Mouse (Mus musculus) C2C12 (cell line): ENCODE data around the gene Ipo7. TPM values are rescaled to one million over a fixed set of nuclear protein-coding genes. Genes with fewer than 3 reads are reported as not detected.
"Not testable (repeated sequence)": the region's sequence is repeated elsewhere in the genome, so short reads cannot be mapped to it uniquely, and the experiment has no call there.

Experiments used
- H3K27me3 ChIP-seq: one replicate; pipeline ENCODE4 v1.6.1; 2011; ENCODE audit not compliant: control insufficient read depth, insufficient read depth, insufficient read length
- H3K36me3 ChIP-seq: one replicate; pipeline ENCODE4 v1.6.1; 2011; ENCODE audit not compliant: control insufficient read depth, insufficient read depth
- H3K4me3 ChIP-seq: one replicate; pipeline ENCODE4 v1.5.1; 2011; ENCODE audit warnings: mild to moderate bottlenecking, control low read depth; ENCODE audit not compliant: poor library complexity, insufficient read depth, severe bottlenecking
- H3K79me2 ChIP-seq: one replicate; pipeline ENCODE4 v1.6.1; 2011; ENCODE audit not compliant: control insufficient read depth, insufficient read depth
- H3K79me3 ChIP-seq: one replicate; pipeline ENCODE4 v1.6.1; 2011; ENCODE audit warnings: low read depth, control low read depth
- H3ac ChIP-seq: one replicate; pipeline ENCODE3; 2011; ENCODE audit warnings: low read depth; ENCODE audit not compliant: control insufficient read depth, insufficient read length
- CEBPB ChIP-seq: IDR thresholded peaks from one replicate; pipeline ENCODE4 v1.6.1; 2011; ENCODE audit warnings: low read depth, mild to moderate bottlenecking, control low read depth, moderate library complexity
- CTCF ChIP-seq: IDR thresholded peaks from one replicate; pipeline ENCODE4 v1.5.1; 2011; ENCODE audit not compliant: control insufficient read depth, insufficient read depth, insufficient read length
- FOSL1 ChIP-seq: IDR thresholded peaks from one replicate; pipeline ENCODE4 v1.8.0; 2011; ENCODE audit warnings: mild to moderate bottlenecking, low read length; ENCODE audit not compliant: poor library complexity, insufficient read depth, severe bottlenecking
- MAX ChIP-seq: IDR thresholded peaks from one replicate; pipeline ENCODE4 v1.6.1; 2011; ENCODE audit warnings: mild to moderate bottlenecking, control low read depth
- MYOD1 ChIP-seq: IDR thresholded peaks from one replicate; pipeline ENCODE4 v1.6.1; 2011; ENCODE audit warnings: low read depth; ENCODE audit not compliant: control insufficient read depth, insufficient read length
- MYOG ChIP-seq: IDR thresholded peaks from one replicate; pipeline ENCODE4 v1.6.1; 2011; ENCODE audit not compliant: control insufficient read depth, insufficient read length; ENCODE audit errors: extremely low read depth
- USF1 ChIP-seq: IDR thresholded peaks from one replicate; pipeline ENCODE4 v1.6.1; 2011; ENCODE audit warnings: low read depth, mild to moderate bottlenecking, control low read depth, moderate library complexity
- polyA plus RNA-seq: library from polyadenylated mRNA; unstranded; fragments of >200 nt; fragmentation: generic; extraction: Trizol; gene quantifications from one replicate; pipeline ENCODE4 v1.2.1, GENCODE M21; 2012; ENCODE audit warnings: missing spikeins

The Ipo7 gene
- polyA plus RNA-seq, 1 experiment: 29.1 TPM

DNA sequence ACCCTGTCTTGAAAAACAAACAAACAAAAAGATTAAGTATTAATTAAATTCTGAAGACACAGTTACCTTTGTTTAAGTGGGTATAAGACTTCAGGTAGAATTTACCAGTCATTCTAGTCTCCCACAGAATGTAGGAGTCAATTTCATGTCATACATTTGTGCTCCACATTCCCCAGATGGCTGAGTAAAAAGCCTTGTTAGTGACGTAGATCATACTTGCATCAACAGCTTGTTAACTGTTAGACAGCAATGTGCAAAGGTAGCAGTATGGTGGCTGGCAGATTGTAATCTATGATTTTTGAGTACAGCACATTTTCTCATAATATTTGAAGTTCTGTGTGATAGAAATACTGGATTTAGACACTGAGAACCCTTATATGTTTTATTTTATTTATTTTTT, 10.8 kb downstream of the Ipo7 start:
- H3K79me3 ChIP-seq: peaks cover 94% of the 10 kb centered on the region
- H3ac ChIP-seq: no peak overlapping the region
- TF ChIP-seq MYOD1: no peak
- TF ChIP-seq CTCF: no peak
- no peak for TF ChIP-seq MAX
- TF ChIP-seq USF1: no peak
- TF ChIP-seq FOSL1: no peak
- no peak for TF ChIP-seq MYOG
- peaks cover 100% of the 10 kb centered on the region for H3K79me2 ChIP-seq
- H3K36me3 ChIP-seq: peaks cover 75% of the 10 kb centered on the region
- H3K4me3 ChIP-seq: no peak overlapping the region
- no peaks in the 10 kb centered on the region for H3K27me3 ChIP-seq

DNA sequence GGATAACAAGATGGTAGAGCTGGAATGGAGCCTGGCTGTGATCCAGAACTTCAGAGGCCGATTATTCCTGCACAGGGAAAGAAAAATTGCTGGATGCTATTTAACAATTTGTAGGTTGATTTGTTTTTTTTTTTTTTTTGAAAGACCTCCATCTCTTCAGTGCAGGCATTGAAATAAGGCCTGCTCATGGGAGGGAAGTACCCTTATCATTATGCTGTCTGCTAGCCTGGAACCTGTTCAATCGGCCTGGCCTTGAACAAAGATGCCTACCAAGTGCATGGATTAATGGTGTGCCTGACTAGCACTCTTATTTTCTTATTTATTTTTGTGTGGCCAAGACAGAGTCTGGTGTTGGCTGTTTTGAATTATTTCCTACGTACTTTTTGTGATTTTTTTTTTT, 12.3 kb downstream of the Ipo7 start:
- Histone ChIP-seq H3K79me2 (peaks cover 100% of the 10 kb centered on the region), H3K36me3 (peaks cover 81% of the 10 kb centered on the region), H3K4me3 (no peak overlapping the region), H3K79me3 (peaks cover 93% of the 10 kb centered on the region), H3K27me3 (no peaks in the 10 kb centered on the region), H3ac (no peak overlapping the region)
- TF ChIP-seq FOSL1 (no peak), USF1 (no peak), MAX (no peak)

DNA sequence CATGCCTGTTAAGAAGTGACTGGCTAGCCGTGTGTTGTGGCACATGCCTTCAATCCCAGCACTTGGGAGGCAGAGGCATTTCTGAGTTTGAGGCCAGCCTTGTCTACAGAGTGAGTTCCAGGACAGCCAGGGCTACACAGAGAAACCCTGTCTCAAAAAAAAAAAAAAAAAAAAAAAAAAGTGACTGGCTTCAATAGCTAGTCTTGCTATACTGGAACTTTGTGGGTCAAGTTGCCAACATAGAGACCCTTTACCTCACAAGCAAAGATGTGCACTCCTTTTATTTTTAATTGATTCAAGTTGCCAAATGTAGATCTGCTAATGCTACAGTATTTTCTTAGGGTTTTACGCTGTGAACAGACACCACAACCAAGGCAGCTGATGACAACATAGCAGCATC, 39.6 kb downstream of the Ipo7 start:
- not testable (repeated sequence) for H3K79me2 ChIP-seq, H3K4me3 ChIP-seq, H3K27me3 ChIP-seq, H3ac ChIP-seq, H3K79me3 ChIP-seq
- peaks cover 65% of the 10 kb centered on the region for H3K36me3 ChIP-seq

DNA sequence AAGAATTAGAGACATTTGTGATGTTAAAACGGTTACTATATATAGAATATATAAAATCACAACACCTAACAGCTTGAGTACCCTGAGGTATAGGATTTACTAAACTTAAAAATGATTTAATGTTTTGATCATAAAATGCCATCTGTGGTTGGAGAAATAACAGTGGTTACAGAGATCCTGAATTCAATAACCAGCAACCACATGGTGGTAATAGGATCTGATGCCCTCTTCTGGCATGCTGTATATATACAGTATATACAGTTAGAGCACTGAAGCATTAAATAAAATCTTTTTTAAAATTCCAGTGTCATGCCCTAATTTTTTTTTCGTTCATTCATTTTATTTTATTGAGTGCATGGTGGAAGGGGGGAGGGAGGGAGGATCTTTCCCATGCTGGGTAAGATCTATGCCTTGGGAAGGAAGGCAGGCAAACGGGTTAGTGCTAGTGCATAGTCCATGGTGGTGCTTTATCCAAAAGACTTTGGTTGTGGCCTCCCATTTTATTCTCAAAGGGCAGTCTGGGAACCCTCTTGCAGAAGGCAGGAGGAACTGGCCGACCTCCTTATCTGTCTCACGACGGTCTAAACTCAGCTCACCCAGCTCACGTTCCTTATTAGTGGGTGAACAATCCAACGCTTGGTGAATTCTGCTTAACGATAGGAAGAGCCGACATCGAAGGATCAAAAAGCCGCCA, 41.2 kb downstream of the Ipo7 start:
- Histone ChIP-seq H3K4me3 (no peak overlapping the region), H3K79me2 (peaks cover 21% of the 10 kb centered on the region), H3K79me3 (peaks cover 17% of the 10 kb centered on the region), H3ac (no peak overlapping the region), H3K36me3 (peaks cover 51% of the 10 kb centered on the region), H3K27me3 (no peaks in the 10 kb centered on the region)
- TF ChIP-seq MYOG (no peak), CTCF (no peak), MYOD1 (no peak), MAX (no peak), USF1 (no peak), FOSL1 (no peak), CEBPB (no peak)

DNA sequence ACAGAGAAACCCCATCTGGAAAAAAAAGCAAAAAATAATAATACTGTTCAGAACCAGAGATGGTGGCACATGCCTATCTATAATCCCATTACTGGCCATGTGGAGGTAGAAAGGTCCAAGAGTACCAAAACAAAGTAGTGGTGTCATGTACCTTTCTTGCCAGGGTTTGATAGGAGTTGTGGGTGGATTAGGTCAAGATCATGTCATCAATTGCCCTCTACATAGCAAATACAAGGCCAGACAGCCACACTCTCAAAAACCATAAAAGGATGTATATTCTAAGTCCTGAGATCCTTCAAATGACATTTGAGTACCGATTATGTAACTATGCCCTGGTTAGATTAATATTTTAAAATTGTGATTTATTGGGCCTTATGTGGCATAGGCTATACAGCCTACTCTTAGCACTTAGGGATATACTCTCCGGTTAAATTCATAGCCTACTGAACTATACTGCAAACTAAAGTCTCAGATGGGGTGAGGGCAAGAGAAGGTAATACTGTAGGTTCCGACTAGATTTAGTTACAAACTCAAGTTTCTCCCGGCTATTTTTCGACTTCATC, 42.1 kb downstream of the Ipo7 start:
- H3K4me3 ChIP-seq: peak overlapping the region; percentile 55
- H3K79me3 ChIP-seq: peaks cover 23% of the 10 kb centered on the region
- peaks cover 31% of the 10 kb centered on the region for H3K79me2 ChIP-seq
- no peak overlapping the region for H3ac ChIP-seq
- TF ChIP-seq USF1 (no peak), FOSL1 (no peak), MYOD1 (no peak), CEBPB (no peak), MAX (no peak), CTCF (no peak), MYOG (no peak)
- no peaks in the 10 kb centered on the region for H3K27me3 ChIP-seq
- H3K36me3 ChIP-seq: peaks cover 41% of the 10 kb centered on the region

DNA sequence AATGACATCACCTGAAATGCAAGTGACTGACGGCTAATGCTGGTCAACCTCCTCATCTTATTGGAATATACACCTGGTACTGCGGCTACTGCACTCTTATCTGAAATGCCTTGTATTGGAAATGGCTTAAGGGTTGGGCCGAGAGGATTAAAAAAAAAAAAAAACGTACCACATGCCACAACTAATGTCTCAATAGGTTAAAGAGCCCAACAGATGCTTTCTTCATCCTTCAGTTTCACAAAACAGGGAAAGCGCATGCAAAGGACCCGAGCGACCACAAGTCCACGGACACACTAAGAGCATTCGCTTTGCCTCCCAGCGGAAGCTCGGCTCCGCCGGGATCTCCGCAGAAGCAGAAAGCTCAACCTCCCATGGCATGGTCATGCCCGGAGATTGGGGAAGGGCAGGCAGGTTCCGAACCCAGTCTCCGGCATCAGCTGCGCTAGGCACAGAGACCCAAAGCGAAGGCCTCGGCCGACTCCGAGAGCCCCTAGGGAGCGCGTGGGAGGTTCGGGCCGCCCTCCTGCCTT, 42.7 kb downstream of the Ipo7 start:
- Histone ChIP-seq H3K4me3 (peak overlapping the region; percentile 55), H3K79me2 (peaks cover 36% of the 10 kb centered on the region), H3K36me3 (peaks cover 36% of the 10 kb centered on the region), H3K79me3 (peaks cover 29% of the 10 kb centered on the region), H3ac (peak overlapping the region; percentile 89), H3K27me3 (no peaks in the 10 kb centered on the region)
- TF ChIP-seq CEBPB (no peak), MYOD1 (no peak), CTCF (no peak), MYOG (no peak), USF1 (no peak), FOSL1 (no peak)
